Mouse (Mus musculus): ENCODE results near the gene Mt3.
A peak's percentile ranks its signal among the peaks of the same experiment; 100 is the strongest.
"Not testable (repeated sequence)": the region's sequence is repeated elsewhere in the genome, so short reads cannot be mapped to it uniquely, and the experiment has no call there.

Mt3 gene

DNA sequence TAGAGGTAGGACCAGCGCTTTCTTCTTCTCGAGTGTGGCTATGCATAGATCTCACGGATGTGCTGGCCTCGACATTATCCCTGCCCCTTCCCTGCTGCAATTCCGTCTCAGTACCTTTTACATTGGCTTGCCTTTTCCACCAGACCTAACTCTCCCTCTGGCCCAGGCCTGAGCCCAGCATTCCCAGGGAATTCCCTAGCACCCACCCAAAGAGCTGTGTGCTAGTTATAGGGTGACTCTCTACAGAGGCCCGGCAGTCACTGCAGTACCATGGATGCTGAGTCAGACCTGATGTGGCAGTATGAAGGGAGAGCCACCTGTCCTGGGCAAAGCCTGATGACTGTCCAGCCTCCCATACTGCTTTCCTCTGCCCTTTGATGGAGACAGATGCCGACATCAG is 1.0 kb downstream of the Mt3 start:
- DNase-seq, result peak; percentile 37 to 50

DNA sequence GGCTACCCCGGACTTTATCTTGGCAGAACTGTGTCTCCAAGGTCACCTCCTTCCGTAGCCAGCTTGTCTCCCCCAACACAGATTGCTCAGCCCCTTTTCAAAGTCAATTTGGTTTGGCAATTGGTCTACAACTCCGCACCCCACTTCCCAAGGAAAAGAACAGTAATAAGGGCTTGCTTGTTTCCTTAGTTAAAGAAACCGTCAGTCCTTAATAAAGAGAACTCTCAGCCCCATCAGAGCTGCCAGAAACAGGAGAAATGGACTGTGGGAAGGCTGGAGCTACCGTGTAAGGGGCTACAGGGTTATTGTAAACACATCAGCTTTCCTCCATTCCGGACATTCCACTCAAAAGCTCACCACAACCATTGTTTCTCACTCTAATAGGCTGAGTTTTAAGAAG is 2.1 kb downstream of the Mt3 start:
- peak in 1 of 2 experiments; percentile 19 for DNase-seq

DNA sequence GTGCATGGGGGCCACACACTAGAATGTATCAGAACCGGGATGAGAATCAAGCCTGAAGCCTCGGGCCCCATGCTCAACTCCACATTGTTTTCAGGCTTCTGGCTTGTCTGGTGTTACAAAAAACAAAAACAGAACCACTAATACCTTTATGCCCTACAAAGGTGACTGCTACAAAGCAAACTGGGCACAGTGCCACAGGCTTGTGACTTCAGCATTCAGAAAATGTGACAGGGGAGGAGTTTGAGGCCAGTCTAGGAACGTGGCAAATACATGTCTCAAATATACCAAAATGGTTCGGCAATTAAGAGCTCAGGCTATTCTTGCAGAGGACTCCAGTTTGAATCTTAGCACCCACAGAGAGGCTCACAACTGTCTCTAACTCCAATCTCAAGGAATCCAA is 3.7 kb downstream of the Mt3 start:
- no peak for DNase-seq

GRCm38 (mm10) chr8:94165772-94166171 is 13.4 kb downstream of the Mt3 start:
- not testable (repeated sequence) for DNase-seq

DNA sequence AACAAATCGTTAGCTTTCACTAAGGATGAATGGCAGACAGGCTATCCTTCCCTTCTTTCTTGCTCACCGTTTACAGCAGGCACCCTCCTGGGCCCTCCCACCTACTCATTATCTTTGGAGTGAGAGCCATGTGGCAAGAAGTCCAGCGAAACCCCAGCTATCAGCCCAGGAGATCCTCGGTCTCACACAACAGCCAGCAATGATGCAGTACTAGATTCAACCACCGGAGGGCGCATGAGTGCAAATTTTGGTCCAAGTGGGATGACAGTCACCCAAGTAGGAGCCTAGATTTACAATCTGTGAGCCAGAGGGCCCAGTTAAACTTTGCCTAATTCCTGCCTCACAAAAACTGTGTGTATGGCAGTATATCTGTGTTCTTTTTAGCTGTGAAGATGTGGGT is 14.8 kb downstream of the Mt3 start:
- peak; percentile 86 to 95 for DNase-seq

DNA sequence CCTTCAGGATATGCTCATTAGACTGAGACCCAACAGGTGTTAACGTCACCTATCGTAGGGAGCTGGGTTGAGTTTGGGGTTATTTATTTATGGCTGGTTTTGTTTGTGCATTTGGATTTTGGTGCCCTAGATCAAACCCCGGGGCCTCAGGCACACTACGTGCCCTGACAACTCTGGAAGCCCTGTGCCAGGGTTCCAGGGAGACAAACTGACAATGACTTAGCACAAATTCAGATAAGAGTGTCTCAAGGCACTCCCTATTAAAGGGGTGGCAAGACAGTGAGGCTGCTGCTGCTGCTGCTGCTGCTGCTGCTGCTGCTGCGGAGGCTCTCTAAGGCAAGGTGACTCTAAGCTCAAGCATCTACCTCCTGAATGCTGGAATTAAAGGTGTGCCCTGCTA is 17.1 kb downstream of the Mt3 start:
- DNase-seq, result no peak

DNA sequence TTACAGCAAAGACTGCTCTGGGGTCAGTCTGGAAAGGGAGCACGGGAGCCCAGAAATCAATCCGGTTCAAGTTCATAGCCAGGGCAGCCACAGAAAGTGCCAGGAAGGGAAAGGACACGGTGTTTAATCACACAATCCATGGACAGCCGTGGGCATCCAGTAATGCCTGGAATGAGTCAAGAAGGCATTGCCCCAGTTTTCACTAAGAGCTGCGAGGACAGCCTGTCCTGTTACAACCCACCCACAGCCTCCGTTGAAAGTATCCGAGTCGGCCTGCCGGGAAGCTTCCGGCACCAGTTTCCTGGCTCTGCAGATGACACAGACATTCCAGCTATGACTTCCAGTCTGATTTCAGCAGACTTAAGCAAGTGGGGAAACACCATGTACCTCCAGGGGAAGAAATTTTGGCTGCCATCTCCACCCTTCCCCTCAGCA is 18.9 kb downstream of the Mt3 start:
- DNase-seq, result peak in 1 of 2 experiments; percentile 27

GRCm38 (mm10) chr8:94172075-94172808 is 19.8 kb downstream of the Mt3 start, which contains the start of gene Mt2:
TSS of gene Mt2 (plus strand) at chr8:94172664.
- DNase-seq, result peak; percentile 40 to 52

- peak in 1 of 2 experiments; percentile 15 for DNase-seq
Observed at GRCm38 (mm10) chr8:94172809-94173732, 20.7 kb downstream of the Mt3 start.

- DNase-seq, result no peak
Observed at GRCm38 (mm10) chr8:94173848-94174403, 21.5 kb downstream of the Mt3 start.

DNA sequence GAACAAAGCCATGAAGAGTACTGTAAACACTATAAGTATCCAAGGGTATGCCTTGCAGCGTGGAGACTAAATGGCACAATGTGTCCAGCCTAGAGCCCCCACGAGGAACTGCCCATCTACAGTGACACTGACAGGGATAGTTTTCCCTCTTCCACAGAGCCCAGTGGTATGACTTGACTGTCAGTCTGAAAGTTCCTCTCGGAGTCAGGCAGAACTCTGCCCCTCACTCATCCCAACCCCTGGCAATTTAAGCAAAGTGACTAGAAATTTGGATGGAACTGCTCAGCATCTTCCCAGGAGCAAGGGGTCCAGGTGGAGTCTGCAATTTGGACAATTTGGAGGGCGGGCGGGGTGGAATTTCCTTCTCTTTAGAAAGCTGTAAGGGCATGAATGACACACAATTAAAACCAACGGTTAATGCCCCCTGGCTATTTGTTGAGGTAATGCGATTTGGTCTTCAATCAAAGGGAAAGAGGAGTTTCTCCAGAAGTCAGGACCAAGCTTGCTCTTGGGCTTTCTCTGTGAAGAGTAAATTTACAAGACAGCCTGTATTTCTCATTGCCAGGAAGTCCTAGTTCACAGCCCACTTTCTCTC is 22.3 kb downstream of the Mt3 start:
- DNase-seq, result no peak

- no peak for DNase-seq
Observed at GRCm38 (mm10) chr8:94177716-94178390, 25.4 kb downstream of the Mt3 start.

DNA sequence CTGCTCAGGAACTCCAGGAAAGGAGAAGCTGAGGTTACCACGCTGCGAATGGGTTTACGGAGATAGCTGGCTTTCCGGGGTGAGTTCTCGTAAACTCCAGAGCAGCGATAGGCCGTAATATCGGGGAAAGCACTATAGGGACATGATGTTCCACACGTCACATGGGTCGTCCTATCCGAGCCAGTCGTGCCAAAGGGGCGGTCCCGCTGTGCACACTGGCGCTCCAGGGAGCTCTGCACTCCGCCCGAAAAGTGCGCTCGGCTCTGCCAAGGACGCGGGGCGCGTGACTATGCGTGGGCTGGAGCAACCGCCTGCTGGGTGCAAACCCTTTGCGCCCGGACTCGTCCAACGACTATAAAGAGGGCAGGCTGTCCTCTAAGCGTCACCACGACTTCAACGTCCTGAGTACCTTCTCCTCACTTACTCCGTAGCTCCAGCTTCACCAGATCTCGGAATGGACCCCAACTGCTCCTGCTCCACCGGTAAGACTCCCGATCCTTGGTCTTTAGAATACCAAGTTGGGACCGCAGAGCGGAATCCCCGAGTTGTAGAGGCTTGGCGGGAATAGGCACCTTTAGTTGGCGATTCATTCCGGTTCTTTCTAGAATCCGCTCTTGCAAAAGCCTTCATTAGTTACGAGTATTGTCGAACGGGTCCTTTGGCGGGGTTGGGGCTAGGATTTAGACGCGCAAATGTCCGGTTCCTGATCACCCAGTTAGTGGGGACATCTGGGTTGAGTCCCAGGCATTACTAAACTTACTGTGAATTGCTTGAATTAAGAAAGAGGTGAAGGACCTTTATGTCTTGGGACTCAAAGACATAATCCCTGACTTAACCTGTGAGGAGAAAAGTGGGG is 26.7 kb downstream of the Mt3 start, which contains the start of gene Mt1:
TSS of gene Mt1 (plus strand) at position 226 of the 856 bp plus-strand sequence.
- DNase-seq, result peak; percentile 71 to 81

DNA sequence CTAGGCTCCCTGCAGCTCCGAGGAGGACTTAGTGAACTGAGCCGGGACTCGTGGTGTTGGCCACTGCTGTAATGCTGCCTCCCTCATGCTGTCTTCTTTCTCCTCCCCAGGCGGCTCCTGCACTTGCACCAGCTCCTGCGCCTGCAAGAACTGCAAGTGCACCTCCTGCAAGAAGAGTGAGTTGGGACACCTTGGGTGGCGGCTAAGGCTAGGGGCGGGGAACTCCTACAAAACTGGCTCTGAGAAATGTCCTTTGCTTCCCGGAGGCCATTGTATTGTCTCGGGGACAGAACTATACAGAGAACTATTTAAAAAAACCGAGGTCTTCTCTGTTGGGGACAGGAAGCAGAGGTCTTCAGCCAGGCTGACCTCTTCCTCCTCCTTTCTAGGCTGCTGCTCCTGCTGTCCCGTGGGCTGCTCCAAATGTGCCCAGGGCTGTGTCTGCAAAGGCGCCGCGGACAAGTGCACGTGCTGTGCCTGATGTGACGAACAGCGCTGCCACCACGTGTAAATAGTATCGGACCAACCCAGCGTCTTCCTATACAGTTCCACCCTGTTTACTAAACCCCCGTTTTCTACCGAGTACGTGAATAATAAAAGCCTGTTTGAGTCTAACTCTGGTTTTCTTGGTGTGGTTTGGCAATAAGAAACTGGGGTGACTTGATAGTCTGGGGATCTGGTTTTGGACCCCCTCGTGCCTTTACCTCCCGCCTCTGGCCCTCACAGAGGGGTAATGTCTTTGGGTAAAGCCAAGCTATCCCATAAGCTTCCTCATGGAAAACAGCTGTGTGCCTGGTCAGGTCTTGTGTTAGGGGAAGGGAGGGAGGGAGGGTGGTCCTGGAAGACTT is 27.5 kb downstream of the Mt3 start:
- peak; percentile 21 to 25 for DNase-seq

- no peak for DNase-seq
Observed at GRCm38 (mm10) chr8:94180561-94180908, 28.1 kb downstream of the Mt3 start.

- DNase-seq, result no peak
Observed at GRCm38 (mm10) chr8:94182055-94182929, 29.9 kb downstream of the Mt3 start.

- DNase-seq, result peak; percentile 37 to 38
Observed at GRCm38 (mm10) chr8:94183117-94183516, 30.7 kb downstream of the Mt3 start.

DNA sequence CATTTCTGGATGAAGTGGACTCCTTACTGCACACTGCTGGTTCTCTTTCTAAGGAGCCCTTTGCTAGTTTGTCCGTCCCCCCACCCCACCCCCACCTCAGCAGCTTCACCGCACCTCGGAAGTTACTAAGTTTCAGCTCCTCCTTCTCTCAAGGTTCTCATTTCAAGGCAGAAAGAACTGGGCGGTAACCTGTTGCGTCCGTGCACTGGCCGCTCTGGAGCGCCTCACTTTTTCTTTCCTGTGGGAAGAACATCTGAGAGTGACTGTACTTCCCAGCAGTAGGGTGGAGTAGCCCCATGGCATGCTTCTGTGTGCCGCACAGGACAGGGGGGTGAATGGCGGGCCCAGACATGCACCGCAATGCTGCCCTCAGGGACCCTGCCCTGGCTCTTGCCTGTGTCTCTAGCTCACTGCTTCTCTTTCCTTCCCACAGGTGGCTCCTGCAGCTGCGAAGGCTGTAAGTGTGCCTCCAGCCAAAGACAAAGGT is 32.0 kb downstream of the Mt3 start:
- no peak for DNase-seq

- no peak for DNase-seq
Observed at GRCm38 (mm10) chr8:94185791-94186190, 33.4 kb downstream of the Mt3 start.

All from cerebellum, adult 18-20 months (tissue).